In the genomic region with DNA sequence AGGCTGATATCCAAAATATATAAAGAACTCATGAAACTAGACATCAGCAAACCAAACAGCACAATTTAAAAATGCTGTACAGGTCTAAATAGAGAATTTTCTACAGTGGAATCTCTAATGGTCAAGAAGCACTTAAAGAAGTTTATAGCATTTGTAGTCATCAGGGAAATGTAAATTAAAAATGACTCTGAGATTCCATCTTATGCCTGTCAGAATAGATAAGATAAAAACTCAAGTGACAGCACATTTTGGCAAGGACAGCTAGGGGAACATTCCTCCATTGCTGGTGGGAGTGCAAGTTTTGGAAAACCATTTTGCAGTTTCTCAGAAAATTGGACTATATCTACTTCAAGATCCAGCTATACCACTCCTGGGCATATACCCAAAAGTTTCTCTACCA, we compare ENCODE assay signal across 35 mouse cellular contexts. TPM values are rescaled to one million over a fixed set of nuclear protein-coding genes. Genes with fewer than 3 reads are reported as not detected.
"Had no signal": no experiment of that assay in that cellular context is flagged by ENCODE, and none has a peak within 500 bp of the region (broad histone marks: within the 10 kb centered on the region; RNA-seq: fewer than 3 reads in every experiment).

No protein-coding gene starts in this region.

- H3K4me1 ChIP-seq: heart, embryonic 10.5 days; heart, embryonic 12.5 days; heart, embryonic 13.5 days; heart, embryonic 15.5 days; hindbrain, embryonic 10.5 days; hindbrain, embryonic 12.5 days; hindbrain, embryonic 13.5 days; hindbrain, embryonic 15.5 days; intestine, embryonic 15.5 days; kidney, embryonic 15.5 days had no signal

- H3K4me2 ChIP-seq: heart, embryonic 11.5 days; heart, embryonic 12.5 days; heart, embryonic 13.5 days; heart, embryonic 15.5 days; hindbrain, embryonic 12.5 days; hindbrain, embryonic 13.5 days; hindbrain, embryonic 14.5 days; hindbrain, embryonic 15.5 days; intestine, embryonic 15.5 days; kidney, embryonic 15.5 days had no signal

- H3K27ac ChIP-seq: heart, embryonic 10.5 days; heart, embryonic 13.5 days; heart, embryonic 15.5 days; hindbrain, embryonic 10.5 days; hindbrain, embryonic 12.5 days; hindbrain, embryonic 13.5 days; hindbrain, embryonic 14.5 days; hindbrain, embryonic 15.5 days; hindbrain, postnatal 0 days; intestine, embryonic 15.5 days; kidney, embryonic 15.5 days; kidney, postnatal 0 days; layer of hippocampus, adult 2 months had no signal

- H3K4me3 ChIP-seq: heart, embryonic 10.5 days; heart, embryonic 12.5 days; heart, embryonic 13.5 days; heart, embryonic 15.5 days; hindbrain, embryonic 10.5 days; hindbrain, embryonic 12.5 days; hindbrain, embryonic 13.5 days; hindbrain, embryonic 15.5 days; intestine, embryonic 15.5 days; kidney, embryonic 15.5 days; layer of hippocampus, adult 2 months had no signal

- H3K36me3 ChIP-seq: heart, embryonic 10.5 days; heart, embryonic 12.5 days; heart, embryonic 13.5 days; heart, embryonic 15.5 days; hindbrain, embryonic 10.5 days; hindbrain, embryonic 12.5 days; hindbrain, embryonic 13.5 days; hindbrain, embryonic 15.5 days; intestine, embryonic 15.5 days; kidney, embryonic 15.5 days had no signal

- DNase-seq: heart, postnatal 10 days; heart, postnatal 14 days; heart, postnatal 36 days; heart, postnatal 4 days; kidney, adult 11 months; kidney, adult 18-20 months; kidney, adult 2 months; kidney, adult 8-10 months; kidney, adult 9 months; kidney, postnatal 10 days; kidney, postnatal 14 days; kidney, postnatal 25 days; kidney, postnatal 36 days; kidney, postnatal 4 days; layer of hippocampus, adult 9-11 months; layer of hippocampus, postnatal 36 days had no signal

- H3K27me3 ChIP-seq: heart, embryonic 12.5 days; heart, embryonic 13.5 days; heart, embryonic 15.5 days; hindbrain, embryonic 12.5 days; hindbrain, embryonic 13.5 days; hindbrain, embryonic 15.5 days; intestine, embryonic 15.5 days; kidney, embryonic 15.5 days had no signal

- H3K9ac ChIP-seq: heart, embryonic 12.5 days; heart, embryonic 13.5 days; heart, embryonic 15.5 days; hindbrain, embryonic 12.5 days; hindbrain, embryonic 13.5 days; hindbrain, embryonic 14.5 days; hindbrain, embryonic 15.5 days; intestine, embryonic 15.5 days; kidney, embryonic 15.5 days had no signal

- ATAC-seq: hindbrain, embryonic 16.5 days; hindbrain, postnatal 0 days; inflammation-experienced regulatory T-cells, adult 6 months; intestine, embryonic 15.5 days; intestine, embryonic 16.5 days; intestine, postnatal 0 days had no signal

- H3K9me3 ChIP-seq: heart, embryonic 10.5 days; heart, embryonic 12.5 days; heart, embryonic 13.5 days; heart, embryonic 15.5 days; hindbrain, embryonic 10.5 days; hindbrain, embryonic 12.5 days; hindbrain, embryonic 13.5 days; hindbrain, embryonic 15.5 days; intestine, embryonic 15.5 days; kidney, embryonic 15.5 days had no signal

RNA-seq across cellular contexts. Expression of a gene that starts 8.3 kb away (rescaled TPM):
- polyA plus RNA-seq: inflammation-experienced regulatory T-cells, adult 6 months had no signal
